Mouse (Mus musculus) layer of hippocampus, postnatal 14 days (tissue): ENCODE data around the gene Zdhhc18. TPM values are rescaled to one million over a fixed set of nuclear protein-coding genes. Genes with fewer than 3 reads are reported as not detected.

Source experiments
- DNase-seq, 2 experiments: peaks; one replicate each; pipeline ENCODE4 v3.0.0; 2021 to 2022; ENCODE audit warnings: low spot score in 2 of 2, mixed read lengths in 1 of 2
- long read RNA-seq, 2 experiments: library from polyadenylated mRNA; stranded (forward); transcript quantifications; one replicate each; pipeline ENCODE4 v2.0.0; 2021
- total RNA-seq, 2 experiments: library from RNA; stranded (reverse); gene quantifications; 2 replicates each; pipeline ENCODE4 v1.2.3; 2021

The Zdhhc18 gene
- 10 to 100 TPM; 30.0 to 36.7 TPM for total RNA-seq
- long read RNA-seq, experiment 1, full-length matches to known transcripts: 17 of 47 reads
- long read RNA-seq, experiment 1, partial matches to known transcripts: 5 of 47 reads
- long read RNA-seq, experiment 1, other reads (novel, unspliced or antisense): 25 of 47 reads
- long read RNA-seq, experiment 2, full-length matches to known transcripts: 6 of 47 reads
- long read RNA-seq, experiment 2, partial matches to known transcripts: 8 of 47 reads
- long read RNA-seq, experiment 2, other reads (novel, unspliced or antisense): 33 of 47 reads

GRCm38 (mm10) chr4:133649989-133650699 lies at the start of gene Zdhhc18:
Zdhhc18 (minus strand) TSS chr4:133650154.
- DNase-seq: peak; percentile 76 to 83

DNA sequence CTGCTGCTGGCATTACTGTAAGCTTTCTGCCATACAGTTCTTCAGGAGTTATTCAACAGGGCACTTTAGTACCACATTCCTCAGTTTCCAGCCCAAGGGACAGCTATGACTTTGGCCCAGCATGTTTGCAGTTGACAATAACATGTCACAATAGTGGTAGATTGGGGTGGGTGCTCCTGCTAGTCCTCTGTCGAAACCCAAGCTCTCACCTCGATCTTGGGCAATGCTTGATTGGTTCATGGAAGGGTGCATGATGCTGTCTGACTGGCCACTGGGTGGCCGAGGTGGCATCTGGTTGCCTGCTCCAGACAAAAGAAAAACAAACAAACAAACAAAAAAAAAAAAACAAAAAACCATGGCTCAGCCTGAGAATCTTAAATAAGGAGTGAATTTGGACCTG lies 45.4 kb upstream of the Zdhhc18 start:
- no peak for DNase-seq

GRCm38 (mm10) chr4:133690252-133690651 lies 40.3 kb upstream of the Zdhhc18 start:
- DNase-seq: no peak

- DNase-seq: no peak
Observed at GRCm38 (mm10) chr4:133688417-133689067, 38.6 kb upstream of the Zdhhc18 start.

DNA sequence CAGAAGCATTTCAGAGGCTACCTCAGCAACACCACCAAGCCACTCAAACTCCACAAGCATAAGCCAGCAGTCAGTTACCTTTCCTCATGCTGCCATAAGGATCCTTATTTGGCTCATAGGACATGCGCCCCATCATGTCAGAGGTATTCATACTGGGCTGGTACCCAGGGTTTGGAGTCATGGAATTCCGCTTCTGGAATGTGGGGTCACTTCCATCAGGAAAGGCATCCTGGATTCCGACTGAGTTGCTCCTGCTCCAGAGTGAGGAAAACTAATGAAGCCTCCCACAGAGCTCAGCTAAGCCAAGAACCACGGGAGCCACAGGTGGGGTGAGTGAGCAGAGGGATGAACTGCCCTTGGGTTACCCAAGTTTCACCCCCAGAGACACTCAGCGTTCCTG lies 37.2 kb upstream of the Zdhhc18 start:
- DNase-seq: no peak

DNA sequence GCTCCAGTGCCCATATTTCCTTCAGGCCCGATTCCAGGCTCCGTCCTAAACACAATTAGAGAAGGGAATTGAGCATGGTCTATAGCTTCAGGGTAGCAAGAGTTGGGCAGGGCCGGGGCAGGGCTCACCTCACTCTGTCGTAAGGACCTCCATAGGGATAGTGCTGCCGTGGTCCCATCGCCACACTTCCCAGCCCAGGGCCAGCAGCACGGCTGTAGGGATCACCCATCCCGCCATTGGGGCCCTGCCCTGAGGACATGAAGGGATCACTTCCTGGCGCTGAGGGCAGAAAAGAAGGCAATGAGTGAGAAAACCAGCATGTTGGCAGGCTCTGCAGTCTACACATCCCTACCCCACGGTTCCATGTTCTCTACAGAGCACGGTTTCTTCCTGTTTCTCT lies 36.6 kb upstream of the Zdhhc18 start:
- no peak for DNase-seq

- DNase-seq: no peak
Observed at GRCm38 (mm10) chr4:133680206-133680786, 30.3 kb upstream of the Zdhhc18 start.

- no peak for DNase-seq
Observed at GRCm38 (mm10) chr4:133679629-133680028, 29.7 kb upstream of the Zdhhc18 start.

DNA sequence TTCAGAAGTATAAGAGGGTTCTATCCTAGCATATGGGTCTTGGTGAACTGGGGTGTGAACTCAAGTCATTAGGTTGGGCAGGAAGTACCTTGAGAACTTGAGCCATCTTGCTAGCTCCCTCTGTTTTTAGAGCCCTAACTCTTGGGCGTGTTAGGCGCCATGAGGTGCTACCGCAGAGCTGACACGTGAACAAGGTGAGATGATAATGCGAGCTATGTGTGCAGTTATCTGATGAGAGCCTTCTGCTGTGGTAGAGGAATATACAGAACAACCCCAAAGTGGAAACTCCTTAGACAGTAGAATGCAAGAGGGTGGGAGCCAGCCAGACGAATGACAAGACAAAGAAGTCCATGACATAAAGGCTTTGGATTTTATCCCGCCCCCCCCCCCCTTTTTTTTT lies 27.3 kb upstream of the Zdhhc18 start:
- DNase-seq: no peak

GRCm38 (mm10) chr4:133676189-133676588 lies 26.2 kb upstream of the Zdhhc18 start:
- no peak for DNase-seq

GRCm38 (mm10) chr4:133675594-133676016 lies 25.7 kb upstream of the Zdhhc18 start:
- peak in 1 of 2 experiments; percentile 57 for DNase-seq

DNA sequence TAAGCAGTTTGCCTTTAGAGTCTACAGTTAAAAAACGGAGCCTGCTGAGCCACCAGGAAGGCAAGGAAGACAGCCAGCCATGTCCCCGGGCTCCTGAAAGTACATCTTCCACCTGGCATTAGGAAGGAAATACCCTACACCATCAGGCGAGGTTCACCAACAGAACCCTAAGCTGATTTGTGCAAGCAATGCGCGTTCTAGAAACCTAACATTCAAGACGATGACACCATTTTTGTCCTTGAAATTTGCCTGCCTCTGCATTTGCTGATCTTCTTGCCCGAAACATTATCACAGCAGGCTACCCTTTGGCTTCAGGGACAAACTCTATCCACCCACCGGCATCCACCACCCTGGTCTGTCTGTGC lies 24.4 kb upstream of the Zdhhc18 start:
- no peak for DNase-seq

DNA sequence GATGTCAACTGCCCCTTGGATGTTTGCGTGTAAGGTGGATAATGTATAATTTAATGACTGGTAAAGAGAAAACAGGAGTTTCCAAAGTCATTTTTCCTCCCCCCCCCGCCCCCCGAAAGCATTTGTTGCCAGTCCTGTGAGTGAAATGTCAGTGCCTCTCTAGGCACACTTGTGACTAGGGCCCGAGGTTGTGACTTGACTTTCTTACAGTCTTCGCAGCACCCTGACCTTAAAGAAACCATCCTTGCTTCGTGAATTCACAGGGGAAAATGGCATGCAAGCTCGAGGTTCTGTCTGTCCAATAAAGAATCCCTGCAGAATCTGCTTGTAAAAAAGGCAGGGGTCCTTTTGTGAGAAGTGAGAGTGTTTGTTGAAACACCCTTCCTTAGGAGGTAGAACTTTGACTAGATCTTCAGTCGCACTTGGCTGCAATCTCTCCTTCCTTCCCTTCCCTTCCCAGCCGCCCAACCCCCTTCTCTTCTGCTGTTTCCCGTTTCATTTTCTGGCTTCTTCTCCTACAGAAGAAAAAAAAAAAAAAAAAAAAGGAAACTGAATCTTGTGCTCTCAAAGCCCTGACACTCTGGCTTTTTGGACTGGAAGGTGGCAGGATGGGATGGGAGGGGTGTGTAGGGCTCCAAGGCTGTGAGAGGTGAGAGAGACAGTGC lies 23.8 kb upstream of the Zdhhc18 start:
- peak in 1 of 2 experiments; percentile 50 for DNase-seq

- DNase-seq: no peak
Observed at GRCm38 (mm10) chr4:133672845-133673647, 23.1 kb upstream of the Zdhhc18 start.

GRCm38 (mm10) chr4:133671881-133672844 lies 22.2 kb upstream of the Zdhhc18 start, which contains the start of gene Pigv:
Pigv (minus strand) TSS chr4:133672647.
- DNase-seq: peak; percentile 93 to 95

GRCm38 (mm10) chr4:133671184-133671880 lies 21.4 kb upstream of the Zdhhc18 start:
- DNase-seq: peak; percentile 83 to 92

DNA sequence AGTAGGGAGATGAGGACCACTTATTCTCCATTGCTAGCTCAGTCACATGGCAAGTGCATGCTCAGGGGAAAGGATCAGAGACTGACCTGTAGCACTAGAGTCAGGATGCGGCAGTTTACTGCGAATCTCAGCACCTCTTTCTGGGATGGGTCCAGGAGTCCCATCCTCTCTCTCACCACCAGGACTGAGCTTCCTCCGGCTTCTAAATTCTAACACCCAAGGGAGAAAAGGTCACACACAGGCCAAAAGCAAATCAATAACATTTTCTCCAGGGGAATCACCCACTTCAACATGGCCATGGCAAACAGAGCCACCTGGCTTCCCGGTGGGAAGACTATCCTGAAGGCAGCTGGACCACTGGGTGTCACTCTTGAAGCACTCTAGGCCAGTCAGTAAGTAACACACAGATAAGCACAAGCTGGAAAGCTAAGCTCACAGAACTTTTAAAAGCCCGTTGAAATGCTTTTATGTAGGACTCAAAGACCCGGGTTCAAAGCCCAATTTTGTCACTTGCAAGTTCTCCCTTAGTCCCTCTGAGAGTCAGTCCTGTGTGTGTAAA lies 19.8 kb upstream of the Zdhhc18 start:
- no peak for DNase-seq

DNA sequence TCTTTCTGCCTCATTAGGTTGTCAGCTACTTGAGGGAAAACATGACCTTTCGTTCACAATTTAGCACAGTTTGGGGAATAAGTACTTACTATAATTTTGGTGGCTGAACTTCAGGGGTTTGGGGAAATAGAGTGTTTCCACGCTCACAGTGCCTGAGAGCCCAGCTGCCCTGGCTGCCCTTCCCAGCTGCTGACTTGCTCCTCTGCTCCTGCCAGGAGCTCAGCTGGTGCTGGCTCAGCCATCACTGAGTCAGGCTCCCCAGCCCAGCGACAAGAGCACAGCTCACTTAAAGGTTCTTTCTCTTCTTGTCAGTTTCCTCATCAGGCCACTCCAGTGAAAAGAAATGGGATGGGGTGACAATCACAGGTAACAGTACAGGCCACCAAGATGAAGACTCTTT lies 18.6 kb upstream of the Zdhhc18 start:
- no peak for DNase-seq
